Mouse (Mus musculus) adrenal gland, postnatal 4 days (tissue): ENCODE results near the gene Phka2. TPM values are rescaled to one million over a fixed set of nuclear protein-coding genes. Genes with fewer than 3 reads are reported as not detected.

ENCODE experiments used
- DNase-seq, 2 experiments: peaks; one replicate each; pipeline ENCODE4 v3.0.0; 2021 to 2022; ENCODE audit warnings: low spot score in 2 of 2, mixed read lengths in 2 of 2
- long read RNA-seq, 2 experiments: library from polyadenylated mRNA; stranded (forward); transcript quantifications; one replicate each; pipeline ENCODE4 v2.0.0; 2021
- total RNA-seq, 2 experiments: library from RNA; stranded (reverse); gene quantifications; 2 replicates each; pipeline ENCODE4 v1.2.3; 2021

The Phka2 gene
- 10 to 100 TPM; 40.1 to 40.5 TPM for total RNA-seq
- long read RNA-seq, experiment 1, partial matches to known transcripts = 0 of 2 reads
- long read RNA-seq, experiment 1, other reads (novel, unspliced or antisense) = 2 of 2 reads
- long read RNA-seq, experiment 2, full-length matches to known transcripts = 2 of 7 reads
- long read RNA-seq, experiment 2, partial matches to known transcripts = 1 of 7 reads
- long read RNA-seq, experiment 2, other reads (novel, unspliced or antisense) = 4 of 7 reads

DNA sequence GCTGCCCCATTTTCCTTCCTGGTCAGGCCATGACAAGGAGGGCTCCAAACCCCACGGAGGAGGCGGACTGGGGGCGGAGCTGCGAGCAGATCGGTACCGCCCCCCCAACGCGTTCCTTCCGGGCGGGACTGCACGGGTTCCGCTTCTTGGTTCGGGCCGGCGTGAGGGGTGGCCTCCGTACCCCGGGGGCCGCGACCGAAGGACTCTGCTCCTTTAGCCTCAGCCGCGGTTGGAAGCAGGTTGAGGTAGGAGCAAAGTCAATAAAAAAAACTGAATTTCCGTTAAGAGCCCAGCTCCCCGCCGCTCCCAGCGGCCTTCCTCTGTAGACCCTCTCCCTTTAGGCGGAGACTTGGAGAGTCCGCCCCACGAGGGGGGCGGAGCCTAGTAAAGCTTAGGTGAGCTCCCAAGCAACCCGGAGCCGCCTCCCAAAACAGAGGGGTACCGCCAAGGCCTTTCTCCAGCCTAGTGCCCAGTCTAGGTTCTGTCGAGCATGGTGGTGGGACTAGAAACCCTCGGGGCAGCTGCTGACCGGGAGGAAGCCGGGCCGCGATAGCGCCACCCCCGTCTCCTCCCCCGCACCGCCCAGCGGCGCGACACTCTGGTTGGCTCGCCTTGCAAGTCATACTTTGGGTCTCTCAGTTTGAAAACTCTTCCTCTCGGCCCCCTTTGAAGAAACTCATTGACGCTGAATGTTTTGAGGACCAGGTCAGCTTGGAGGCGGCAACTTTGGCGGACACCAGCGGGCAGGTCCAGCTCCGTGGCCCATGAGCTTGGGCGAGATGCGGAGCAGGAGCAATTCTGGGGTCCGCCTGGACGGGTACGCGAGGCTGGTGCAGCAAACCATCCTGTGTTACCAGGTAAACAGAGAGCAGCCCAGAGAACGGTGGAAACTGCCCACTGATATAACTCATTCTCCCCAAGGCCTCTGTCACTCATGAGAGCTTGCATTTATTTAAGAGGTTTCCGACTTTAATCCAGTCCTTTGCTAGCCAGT, at the start of gene Phka2:
Gene Phka2, plus strand, starts transcription at position 119 of the 994 bp plus-strand sequence.
- peak; percentile 38 to 61 for DNase-seq

GRCm38 (mm10) chrX:160455686-160456085, 46.3 kb upstream of the Phka2 start:
- no peak for DNase-seq

- DNase-seq = no peak
These were observed 30.6 kb upstream of the Phka2 start for GRCm38 (mm10) chrX:160471257-160471786.

GRCm38 (mm10) chrX:160489784-160490183, 12.2 kb upstream of the Phka2 start:
- DNase-seq = no peak

GRCm38 (mm10) chrX:160494333-160494732, 7.6 kb upstream of the Phka2 start:
- DNase-seq = no peak

- DNase-seq = no peak
These were observed 7.0 kb upstream of the Phka2 start for GRCm38 (mm10) chrX:160494921-160495320.

DNA sequence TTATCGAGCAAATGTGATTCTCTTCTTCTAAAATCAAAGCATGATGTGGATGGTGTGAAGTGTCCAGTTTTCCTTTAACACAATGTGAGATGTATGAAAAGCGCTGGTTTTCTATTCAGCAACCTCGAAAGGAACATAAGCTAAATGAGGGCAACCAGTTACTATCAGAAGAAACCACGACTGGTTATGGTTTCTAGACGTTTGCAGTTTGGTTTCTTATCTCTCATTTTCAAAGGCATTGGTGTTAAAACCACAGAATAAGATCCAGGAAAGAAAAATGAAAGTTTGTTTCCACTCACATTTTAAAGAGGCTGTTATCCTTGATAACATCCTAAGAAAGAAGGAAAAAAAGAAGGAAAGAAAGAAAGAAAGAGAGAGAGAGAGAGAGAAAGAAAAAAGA, 5.5 kb upstream of the Phka2 start:
- DNase-seq = no peak

DNA sequence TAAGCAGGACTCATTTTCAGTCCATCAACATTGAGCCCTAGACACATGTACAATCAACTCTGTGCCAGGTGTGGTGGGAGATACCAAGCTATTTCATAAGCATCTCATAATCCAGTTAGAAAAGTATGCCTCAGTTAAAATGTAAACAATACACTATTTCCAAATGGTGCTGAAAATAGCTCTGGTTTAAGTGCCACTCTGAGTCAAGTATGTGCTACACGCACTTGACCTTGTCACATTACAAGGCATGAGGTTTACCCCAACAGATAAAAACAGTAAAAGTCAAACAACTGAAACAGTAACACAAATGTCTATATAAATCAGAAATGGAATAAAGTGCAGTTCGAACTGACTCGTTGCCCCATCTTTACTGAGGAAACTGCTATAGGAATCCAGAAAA, 871 bp upstream of the Phka2 start:
- DNase-seq = no peak

GRCm38 (mm10) chrX:160501687-160502047, 299 bp upstream of the Phka2 start:
- DNase-seq = no peak

DNA sequence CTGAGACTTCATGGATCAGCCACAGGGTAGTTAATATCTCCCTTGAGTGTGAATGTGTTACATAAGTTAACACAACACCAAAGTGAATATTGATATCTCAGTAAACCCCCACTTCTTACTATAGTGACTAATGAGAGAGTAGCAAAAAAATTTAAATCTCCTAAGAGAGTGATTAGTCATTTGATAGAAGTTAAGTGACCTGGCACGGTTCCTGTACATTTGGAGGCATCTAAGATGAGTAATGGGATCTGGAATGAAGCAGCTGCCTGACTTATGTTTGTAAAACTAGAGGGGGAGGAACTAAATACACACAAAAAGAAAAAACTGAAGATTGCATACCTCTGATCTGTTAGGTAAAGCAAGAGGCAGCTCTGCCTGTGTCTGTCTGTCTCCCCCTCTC, 7.1 kb downstream of the Phka2 start:
- no peak for DNase-seq

DNA sequence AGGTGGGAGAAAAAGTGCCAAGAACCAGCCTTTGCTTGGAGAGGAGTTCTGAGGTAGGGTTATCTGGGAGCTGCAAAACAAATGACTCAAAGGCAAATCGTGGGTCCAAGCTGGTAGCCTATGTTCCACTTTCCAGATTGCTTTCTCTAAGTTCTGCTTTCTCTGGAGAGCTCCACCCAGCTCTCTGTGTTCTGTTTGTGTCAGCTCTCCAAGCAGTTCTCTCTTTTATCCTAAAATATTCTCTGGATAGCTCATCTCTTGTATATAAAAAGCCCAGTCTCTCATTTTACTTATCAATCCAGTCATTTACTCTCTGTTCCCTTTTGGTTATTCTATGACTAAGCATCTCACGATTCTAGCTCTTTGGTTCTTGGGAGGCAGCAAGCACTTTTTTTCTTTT, 8.2 kb downstream of the Phka2 start:
- DNase-seq = no peak

GRCm38 (mm10) chrX:160516027-160516426, 14.1 kb downstream of the Phka2 start:
- no peak for DNase-seq

DNA sequence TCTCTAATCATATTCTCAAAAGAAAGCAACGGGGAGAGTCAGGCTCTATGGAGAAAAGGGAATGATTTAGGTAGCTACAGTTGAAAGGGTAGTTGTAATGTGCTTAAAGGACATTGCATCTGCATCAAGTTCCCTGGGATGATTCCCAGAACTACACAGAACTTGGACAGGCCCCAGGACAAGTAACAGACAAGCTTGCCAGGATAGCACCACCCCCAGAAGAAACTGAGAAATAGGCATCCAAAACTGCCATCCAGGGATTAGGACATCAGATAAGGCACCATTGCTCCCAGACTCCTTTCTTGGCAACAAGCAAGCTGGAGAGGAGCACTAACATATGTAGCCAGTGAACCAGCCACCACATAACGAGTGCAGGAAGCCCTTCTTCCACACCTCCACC, 40.8 kb downstream of the Phka2 start:
- no peak for DNase-seq

DNA sequence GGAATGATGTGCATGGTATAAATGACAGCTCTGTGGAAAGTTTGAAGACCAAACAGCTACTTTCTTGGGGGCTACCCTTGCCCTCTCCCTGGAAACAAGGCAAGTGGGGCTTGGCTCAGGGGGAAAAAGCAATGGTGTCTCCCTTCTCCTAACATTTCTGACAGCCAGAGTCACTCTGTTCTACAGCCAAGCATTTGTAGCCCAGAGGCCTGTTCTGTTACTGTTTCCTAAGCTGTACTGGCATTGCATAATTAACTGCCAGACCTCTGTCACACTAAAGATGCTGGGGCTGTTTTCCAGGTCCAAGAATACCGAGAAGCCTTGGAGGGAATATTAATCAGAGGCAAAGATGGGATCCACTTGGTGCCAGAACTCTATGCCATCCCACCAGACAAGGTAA, 46.9 kb downstream of the Phka2 start:
- no peak for DNase-seq

GRCm38 (mm10) chrX:160552066-160552465, 50.1 kb downstream of the Phka2 start:
- DNase-seq = no peak

DNA sequence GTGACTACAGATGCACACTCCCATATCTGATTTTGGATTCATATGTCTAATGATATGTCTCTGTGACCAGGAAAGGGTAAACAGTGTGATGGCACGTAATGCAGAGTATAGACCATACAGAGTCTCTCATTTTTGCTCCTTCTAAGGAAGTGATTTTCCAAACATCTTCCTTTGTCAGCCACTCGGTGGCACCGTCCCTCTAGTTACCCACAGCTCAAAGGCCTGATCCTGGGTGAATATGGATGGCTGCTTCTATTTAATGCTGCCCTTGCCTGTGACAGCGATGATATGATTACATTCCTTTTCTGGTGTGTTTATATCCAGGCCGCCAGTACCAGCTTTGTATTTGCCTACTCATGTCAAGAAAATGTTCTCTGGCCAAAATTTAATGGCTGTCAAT, 81.6 kb downstream of the Phka2 start:
- DNase-seq = no peak

DNA sequence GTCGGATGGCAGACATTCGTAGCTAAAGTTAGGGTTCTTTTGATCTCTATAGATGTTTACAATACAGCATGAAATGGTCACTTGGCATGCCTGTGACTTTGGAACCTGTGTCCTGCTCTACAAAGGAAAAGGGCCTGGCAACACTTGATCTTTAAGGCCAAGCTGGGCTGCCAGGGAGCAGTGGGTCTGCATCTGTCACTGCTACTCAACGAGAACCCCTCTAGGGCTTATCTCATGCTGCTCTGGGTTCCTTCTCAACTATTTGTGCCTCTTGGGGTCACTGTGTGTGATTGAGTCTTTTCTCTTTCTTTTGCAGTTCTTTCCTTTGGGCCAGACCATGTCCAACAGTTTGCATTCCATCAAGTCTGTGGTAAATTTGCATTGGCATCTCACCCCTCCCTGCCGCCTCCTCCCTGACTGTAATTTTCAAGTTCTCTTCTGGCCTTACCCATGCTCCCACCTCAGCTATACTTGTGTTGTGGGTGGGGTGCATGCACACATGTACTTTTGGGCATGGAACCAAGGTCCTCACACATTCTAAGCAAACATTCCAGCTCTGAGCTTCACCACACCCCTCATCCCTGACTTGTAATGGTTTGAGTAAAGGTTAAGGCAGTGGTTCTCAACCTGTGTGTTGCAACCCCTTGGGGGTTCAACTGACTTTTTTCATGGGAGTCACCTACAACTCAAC, 82.3 kb downstream of the Phka2 start:
- DNase-seq = no peak

GRCm38 (mm10) chrX:160585110-160585509, 83.1 kb downstream of the Phka2 start:
- no peak for DNase-seq

- DNase-seq = no peak
These were observed 86.6 kb downstream of the Phka2 start for GRCm38 (mm10) chrX:160588523-160588922.

DNA sequence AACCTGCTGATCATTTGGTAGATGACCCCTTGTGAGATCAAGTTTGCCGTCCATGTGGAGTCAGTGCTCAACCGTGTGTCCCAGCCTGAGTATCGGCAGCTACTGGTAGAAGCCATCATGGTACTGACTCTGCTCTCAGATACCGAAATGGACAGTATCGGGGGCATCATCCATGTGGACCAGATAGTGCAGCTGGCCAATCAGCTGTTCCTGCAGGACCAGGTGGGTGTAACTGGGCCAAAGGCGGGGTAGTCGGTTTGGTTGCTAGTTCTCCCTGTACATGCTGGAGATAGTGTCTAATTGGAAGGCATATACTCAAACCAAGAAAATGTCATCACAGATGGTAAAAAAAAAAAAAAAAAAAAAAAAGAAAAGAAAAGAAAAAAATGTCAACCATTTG, 88.2 kb downstream of the Phka2 start:
- no peak for DNase-seq

GRCm38 (mm10) chrX:160592933-160593332, 91.0 kb downstream of the Phka2 start:
- no peak for DNase-seq

- no peak for DNase-seq
These were observed 96.1 kb downstream of the Phka2 start for GRCm38 (mm10) chrX:160598055-160598454.
